Mouse (Mus musculus) ES-Bruce4 (cell line): ENCODE data around the gene Sugt1.

Experiments used
- CTCF ChIP-seq: IDR thresholded peaks from one replicate; pipeline ENCODE4 v1.8.1; 2011; ENCODE audit warnings: low read depth, low read length
- EP300 ChIP-seq: IDR thresholded peaks from 2 replicates; pipeline ENCODE4 v1.6.1; 2011; ENCODE audit warnings: low read depth, low read length; ENCODE audit not compliant: insufficient read depth
- POLR2A ChIP-seq: IDR thresholded peaks from one replicate; pipeline ENCODE4 v1.8.1; 2011; ENCODE audit warnings: low read length; ENCODE audit not compliant: insufficient read depth

GRCm38 (mm10) chr14:79617121-79617828, 29.8 kb downstream of the Sugt1 start:
- TF ChIP-seq EP300 (no peak), CTCF (no peak), POLR2A (no peak)
